Comparison of ENCODE assay signal across 8 mouse cellular contexts in the genomic region with DNA sequence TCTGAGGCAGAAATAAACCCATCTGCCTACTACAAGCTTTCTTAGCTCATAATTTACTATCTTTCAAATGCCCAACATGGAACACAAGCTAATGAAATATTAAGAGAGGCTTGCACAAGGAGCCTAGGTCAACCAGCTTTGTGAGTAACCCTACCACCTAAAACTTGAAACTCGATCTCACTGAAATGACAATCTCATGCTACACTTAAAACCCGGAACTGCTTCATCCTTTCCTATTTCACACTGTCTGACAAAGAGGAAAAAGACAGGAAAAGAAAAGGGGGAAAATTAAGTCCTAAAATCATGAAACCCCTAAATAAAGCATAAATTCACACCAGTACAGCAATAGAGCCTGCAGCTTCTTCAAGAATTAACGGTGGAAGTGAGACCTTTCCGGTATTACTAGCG. TPM values are rescaled to one million over a fixed set of nuclear protein-coding genes. Genes with fewer than 3 reads are reported as not detected.
A peak's percentile ranks its signal among the peaks of the same experiment; 100 is the strongest.
DNase-seq lines count a peak whose midpoint lies in the region; ATAC-seq and TF ChIP-seq lines count a peak whose summit lies in the region.

No protein-coding gene starts in this region.

- 0% methylated on average over 5 of the region's 5 CpGs for WGBS in lung, adult 2 months
- 2% methylated on average over 5 of the region's 5 CpGs for WGBS in embryonic facial prominence, embryonic 12.5 days
- WGBS in intestine, embryonic 15.5 days = under 1% methylated on average over 5 of the region's 5 CpGs
- under 1% methylated on average over 5 of the region's 5 CpGs for WGBS in neural tube, embryonic 13.5 days

- TF ChIP-seq POLR2A in lung, adult 2 months (IDR thresholded peaks at IDR 0.05; ENCODE audit: borderline replicate concordance, extremely low read depth, low read depth, low read length) = no peak

- peak overlapping the region; percentile 96 for H3K4me3 ChIP-seq in lung, adult 2 months (replicated peaks; ENCODE audit: extremely low read depth, low read depth, low read length)
- H3K4me3 ChIP-seq in embryonic facial prominence, embryonic 12.5 days = peak overlapping the region; percentile 91
- H3K4me3 ChIP-seq in intestine, embryonic 15.5 days (replicated peaks) = peak overlapping the region; percentile 64
- H3K4me3 ChIP-seq in neural tube, embryonic 13.5 days = peak overlapping the region; percentile 98

- no peaks in the 10 kb centered on the region for H3K36me3 ChIP-seq in embryonic facial prominence, embryonic 12.5 days
- H3K36me3 ChIP-seq in intestine, embryonic 15.5 days = no peaks in the 10 kb centered on the region
- no peaks in the 10 kb centered on the region for H3K36me3 ChIP-seq in neural tube, embryonic 13.5 days

- no peak for DNase-seq in lung, adult 2 months
- no peak for DNase-seq in lung, postnatal 36 days
- no peak for DNase-seq in layer of hippocampus, adult 9-11 months
- no peak for DNase-seq in cerebellum, adult 11-12 months
- no peak for DNase-seq in frontal cortex, postnatal 36 days (ENCODE audit: low spot score in 2 of 2)

- peaks cover 25% of the 10 kb centered on the region for H3K4me1 ChIP-seq in lung, adult 2 months (ENCODE audit: control insufficient read depth, insufficient read depth, low read length)
- peaks cover 28% of the 10 kb centered on the region for H3K4me1 ChIP-seq in embryonic facial prominence, embryonic 12.5 days
- H3K4me1 ChIP-seq in intestine, embryonic 15.5 days (replicated peaks) = peaks cover 32% of the 10 kb centered on the region
- H3K4me1 ChIP-seq in neural tube, embryonic 13.5 days (replicated peaks) = peaks cover 54% of the 10 kb centered on the region

- TF ChIP-seq CTCF in lung, adult 2 months (IDR thresholded peaks at IDR 0.05; ENCODE audit: insufficient read depth, low read length) = no peak

- H3K27me3 ChIP-seq in embryonic facial prominence, embryonic 12.5 days = no peaks in the 10 kb centered on the region
- H3K27me3 ChIP-seq in intestine, embryonic 15.5 days (replicated peaks) = no peaks in the 10 kb centered on the region
- H3K27me3 ChIP-seq in neural tube, embryonic 13.5 days = no peaks in the 10 kb centered on the region

- H3K9me3 ChIP-seq in embryonic facial prominence, embryonic 12.5 days = no peaks in the 10 kb centered on the region
- H3K9me3 ChIP-seq in intestine, embryonic 15.5 days = no peaks in the 10 kb centered on the region
- no peaks in the 10 kb centered on the region for H3K9me3 ChIP-seq in neural tube, embryonic 13.5 days

- H3K27ac ChIP-seq in embryonic facial prominence, embryonic 12.5 days = peak overlapping the region; percentile 92
- peak overlapping the region; percentile 98; the same call in 1 of the 2 replicates for H3K27ac ChIP-seq in intestine, embryonic 15.5 days
- peak overlapping the region; percentile 98 for H3K27ac ChIP-seq in neural tube, embryonic 13.5 days (replicated peaks)

- no peak for ATAC-seq in embryonic facial prominence, embryonic 12.5 days (ENCODE audit: insufficient number of reproducible peaks, insufficient read depth, low FRiP score, low TSS enrichment)
- ATAC-seq in intestine, embryonic 15.5 days = no peak
- ATAC-seq in neural tube, embryonic 13.5 days (ENCODE audit: low read depth) = no peak

- H3K9ac ChIP-seq in embryonic facial prominence, embryonic 12.5 days = peak overlapping the region; percentile 92
- H3K9ac ChIP-seq in intestine, embryonic 15.5 days = peak overlapping the region; percentile 96
- peak overlapping the region; percentile 96 for H3K9ac ChIP-seq in neural tube, embryonic 13.5 days

- peak overlapping the region; percentile 92 for H3K4me2 ChIP-seq in embryonic facial prominence, embryonic 12.5 days (replicated peaks)
- H3K4me2 ChIP-seq in intestine, embryonic 15.5 days (replicated peaks) = peak overlapping the region; percentile 93
- H3K4me2 ChIP-seq in neural tube, embryonic 13.5 days = peak overlapping the region; percentile 88

RNA-seq across cellular contexts. Expression of a gene that starts 1.4 kb away (rescaled TPM):
- 15.6 and 25.9 TPM in 2 replicates for polyA plus RNA-seq in lung, adult 2 months (2012; rRNA removed)
- 36.1 and 36.5 TPM in 2 replicates for polyA plus RNA-seq in embryonic facial prominence, embryonic 12.5 days (2016; fragmentation: Nextera tagmentation; extraction: Ambion mirVana)
- polyA plus RNA-seq in intestine, embryonic 15.5 days (2015; fragmentation: Nextera tagmentation; extraction: Ambion mirVana) = 29.6 and 30.8 TPM in 2 replicates
- polyA plus RNA-seq in neural tube, embryonic 13.5 days (2015; fragmentation: Nextera tagmentation; extraction: Ambion mirVana) = 47.9 and 57.3 TPM in 2 replicates
